ENCODE assay signal across 9 mouse cellular contexts in the genomic region with DNA sequence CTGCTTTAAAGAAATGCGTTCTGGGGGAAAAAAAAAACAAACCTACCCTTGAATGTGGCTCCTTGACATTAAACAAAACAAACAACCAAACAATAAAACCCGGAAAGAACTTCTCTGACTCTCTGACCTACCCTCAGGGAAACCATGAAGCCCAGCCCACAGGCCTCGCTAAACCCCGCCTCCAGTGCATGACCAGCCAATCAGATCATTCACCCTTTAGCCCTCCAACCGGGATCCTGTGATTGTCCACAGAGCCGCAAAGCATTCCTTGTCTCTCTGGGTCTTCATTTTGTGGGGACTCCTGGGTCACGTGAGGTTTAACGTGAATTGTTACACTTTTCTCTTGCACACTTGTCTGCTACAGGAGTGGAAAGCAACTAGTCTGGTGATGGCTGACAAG. TPM values are rescaled to one million over a fixed set of nuclear protein-coding genes. Genes with fewer than 3 reads are reported as not detected.
A peak's percentile ranks its signal among the peaks of the same experiment; 100 is the strongest.
DNase-seq lines count a peak whose midpoint lies in the region; ATAC-seq and TF ChIP-seq lines count a peak whose summit lies in the region.
"Had no signal": no experiment of that assay in that cellular context is flagged by ENCODE, and none has a peak within 500 bp of the region (broad histone marks: within the 10 kb centered on the region; RNA-seq: fewer than 3 reads in every experiment).

No protein-coding gene starts in this region.

- H3K4me1 ChIP-seq in ES-E14 (ENCODE audit: control insufficient read depth in 2 of 2, insufficient read depth in 2 of 2, low read length in 2 of 2, poor library complexity in 1 of 2) = peaks cover 5 to 17% of the 10 kb centered on the region in 2 experiments; a peak in 3 of 4 replicates
- peaks cover 17% of the 10 kb centered on the region; the same call in 1 of the 2 replicates for H3K4me1 ChIP-seq in liver, embryonic 12.5 days

- intact Hi-C loops in gastrocnemius, adult 2 months (cut with DNase I) = loop anchor here (10.0 kb wide), 1 partner anchor 494 kb away; a partner anchor contains a TSS

- peak; percentile 60; the same call in 1 of the 2 replicates for ATAC-seq in erythroblast, adult 5-6 weeks (replicated peaks; ENCODE audit: low FRiP score, poor library complexity, severe bottlenecking)
- ATAC-seq in liver, embryonic 12.5 days = peak; percentile 60; the same call in 1 of the 2 replicates

- H3K9ac ChIP-seq in ES-E14 (ENCODE audit: insufficient read depth, low read depth, low read length, poor library complexity, severe bottlenecking) = no peak overlapping the region
- H3K9ac ChIP-seq in liver, embryonic 12.5 days = no peak overlapping the region
- H3K9ac ChIP-seq: hindbrain, embryonic 15.5 days had no signal

- 24% methylated on average over 8 of the region's 8 CpGs for WGBS in liver, embryonic 12.5 days (ENCODE audit: insufficient replicate concordance)

- in situ Hi-C loops in ES-E14 (cut with MboI; ENCODE audit: low sequenced_read_pairs in 2 of 2, unreplicated experiment in 2 of 2) = loop anchor here (10.0 to 25.0 kb wide), 2 partner anchors 254 to 462 kb away; no protein-coding TSS in a partner anchor

- no peaks in the 10 kb centered on the region for H3K27me3 ChIP-seq in liver, embryonic 12.5 days (replicated peaks)
- H3K27me3 ChIP-seq: hindbrain, embryonic 15.5 days had no signal

- H3K4me3 ChIP-seq in gastrocnemius, adult 2 months = peak overlapping the region; percentile 29; the same call in 1 of the 2 replicates
- peak overlapping the region in 1 of 2 experiments; percentile 54; a peak in 2 of 4 replicates for H3K4me3 ChIP-seq in ES-E14 (ENCODE audit: insufficient read depth in 1 of 2, low read depth in 1 of 2, low read length in 2 of 2, poor library complexity in 1 of 2, severe bottlenecking in 1 of 2)
- H3K4me3 ChIP-seq in liver, embryonic 12.5 days = peak overlapping the region; percentile 17
- H3K4me3 ChIP-seq: hindbrain, embryonic 15.5 days had no signal

- peak overlapping the region; percentile 57 for H3K4me2 ChIP-seq in liver, embryonic 12.5 days
- H3K4me2 ChIP-seq: hindbrain, embryonic 15.5 days had no signal

- H3K9me3 ChIP-seq in ES-E14 (ENCODE audit: control insufficient read depth, insufficient read depth, low read depth, low read length) = no peaks in the 10 kb centered on the region
- peaks cover 5% of the 10 kb centered on the region; the same call in 1 of the 2 replicates for H3K9me3 ChIP-seq in liver, embryonic 12.5 days (replicated peaks)
- H3K9me3 ChIP-seq: hindbrain, embryonic 15.5 days had no signal

- peak; percentile 54 for DNase-seq in gastrocnemius, adult 2 months
- DNase-seq in gastrocnemius, postnatal 4 days (ENCODE audit: low spot score in 2 of 2) = no peak
- peak; percentile 88 for DNase-seq in ES-E14 (ENCODE audit: low read depth, low spot score)
- peak; percentile 78 for DNase-seq in testis, postnatal 14 days (ENCODE audit: low spot score)
- no peak for DNase-seq in cerebellum, postnatal 14 days
- DNase-seq in right cerebral cortex, postnatal 10 days (ENCODE audit: low spot score in 2 of 2) = no peak

- no peak for TF ChIP-seq CTCF in gastrocnemius, adult 2 months (IDR thresholded peaks at IDR 0.05)

- no peaks in the 10 kb centered on the region for H3K36me3 ChIP-seq in ES-E14 (ENCODE audit: control insufficient read depth, insufficient read depth, low read length, poor library complexity, severe bottlenecking)
- H3K36me3 ChIP-seq in liver, embryonic 12.5 days = no peaks in the 10 kb centered on the region
- H3K36me3 ChIP-seq: hindbrain, embryonic 15.5 days had no signal

- no peak overlapping the region for H3K27ac ChIP-seq in gastrocnemius, adult 2 months
- no peak overlapping the region for H3K27ac ChIP-seq in ES-E14 (ENCODE audit: insufficient read depth, low read depth, low read length, poor library complexity, severe bottlenecking)
- H3K27ac ChIP-seq in liver, embryonic 12.5 days = no peak overlapping the region
- H3K27ac ChIP-seq: hindbrain, embryonic 15.5 days had no signal

TF ChIP-seq in ES-E14, 5 proteins besides CTCF, POLR2A, EP300 and RAD21:
- TF ChIP-seq HCFC1 (IDR thresholded peaks at IDR 0.05; ENCODE audit: borderline replicate concordance, insufficient read depth, low read length) = no peak
- TF ChIP-seq ZNF384 (IDR thresholded peaks at IDR 0.05; ENCODE audit: low read depth, low read length) = no peak
- TF ChIP-seq CHD2 (IDR thresholded peaks at IDR 0.05; ENCODE audit: low read depth, low read length) = no peak
- no peak for TF ChIP-seq MAFK (IDR thresholded peaks at IDR 0.05; ENCODE audit: insufficient read depth, low read depth, low read length)
- TF ChIP-seq ZC3H11A (IDR thresholded peaks at IDR 0.05; ENCODE audit: borderline replicate concordance, low read depth, low read length) = no peak

RNA-seq across cellular contexts. Expression of a gene that starts 37.8 kb away (rescaled TPM):
- 10 to 100 TPM; 25.7 to 46.6 TPM for total RNA-seq in gastrocnemius, adult 2 months (2021)
- total RNA-seq in gastrocnemius, postnatal 4 days (2021) = 100 to 1,000 TPM; 132 to 157 TPM
- 19.4 and 19.8 TPM in 2 replicates for total RNA-seq in ES-E14 (2012; rRNA removed)
- 8.8 and 12.7 TPM in 2 replicates for total RNA-seq in erythroblast, adult 5-6 weeks (2015; ENCODE audit: low replicate concordance)
- total RNA-seq in erythroblast, adult 5-6 weeks (2017; ENCODE audit: low replicate concordance) = 4.0 and 4.3 TPM in 2 replicates
- polyA plus RNA-seq in liver, embryonic 12.5 days (2016; fragmentation: Nextera tagmentation; extraction: Ambion mirVana) = 23.9 and 24.2 TPM in 2 replicates

Comparison
In these comparisons a context has a peak if more than half of its experiments do, and no peak if none do; other contexts are left out.
1. DNase-seq: peak in gastrocnemius, adult 2 months (single experiment), ES-E14 (single experiment) and testis, postnatal 14 days (single experiment); none in gastrocnemius, postnatal 4 days (0 of 2), cerebellum, postnatal 14 days (0 of 2) and right cerebral cortex, postnatal 10 days (0 of 2).